In the genomic region with DNA sequence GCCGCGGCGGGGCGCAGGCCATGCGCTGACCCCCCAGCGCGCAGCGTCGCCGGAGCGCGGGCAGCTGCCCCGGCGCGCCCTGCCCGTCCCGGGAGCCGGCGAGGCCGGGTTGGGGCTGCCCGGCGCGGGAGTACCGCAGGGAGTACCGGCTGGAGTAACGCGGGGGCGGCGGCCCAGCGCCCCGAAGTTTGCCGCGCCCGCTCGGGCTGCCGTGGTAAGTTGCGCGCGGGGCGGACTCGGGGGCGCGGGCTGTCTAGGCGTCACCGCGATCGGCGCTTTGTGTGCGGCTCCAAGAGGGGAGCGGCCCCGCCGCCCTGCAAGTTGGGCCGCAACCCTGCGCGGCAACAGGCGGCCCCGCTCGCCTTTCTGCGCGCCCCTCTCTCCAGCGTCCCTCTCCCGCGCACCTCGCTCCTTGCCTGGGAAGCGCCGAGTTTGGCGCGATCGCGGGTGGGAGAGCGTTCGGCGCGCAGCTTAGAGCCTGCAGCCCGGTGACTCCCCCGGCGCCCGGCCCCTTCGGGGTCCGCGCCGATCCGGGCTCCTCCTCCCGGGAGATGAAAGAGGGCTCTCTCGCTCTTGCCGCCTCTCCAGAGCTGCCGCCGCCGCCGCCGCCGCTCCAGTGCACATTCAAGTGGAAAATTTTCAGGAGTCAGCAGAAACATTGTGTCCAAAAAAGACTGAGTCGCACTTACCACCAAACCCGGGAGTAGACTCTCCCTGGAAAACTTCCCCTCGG, we compare ENCODE assay signal across 9 mouse cellular contexts. TPM values are rescaled to one million over a fixed set of nuclear protein-coding genes. Genes with fewer than 3 reads are reported as not detected.
A peak's percentile ranks its signal among the peaks of the same experiment; 100 is the strongest.
DNase-seq lines count a peak whose midpoint lies in the region; ATAC-seq and TF ChIP-seq lines count a peak whose summit lies in the region.
"Had no signal": no experiment of that assay in that cellular context is flagged by ENCODE, and none has a peak within 500 bp of the region (broad histone marks: within the 10 kb centered on the region; RNA-seq: fewer than 3 reads in every experiment).

No protein-coding gene starts in this region.

- H3K9me3 ChIP-seq in hindbrain, postnatal 0 days (ENCODE audit: low read length): no peaks in the 10 kb centered on the region

- H3K4me2 ChIP-seq in hindbrain, postnatal 0 days (ENCODE audit: low read depth, low read length): peak overlapping the region; percentile 91

- no peaks in the 10 kb centered on the region for H3K36me3 ChIP-seq in hindbrain, postnatal 0 days (ENCODE audit: insufficient read depth, low read length)
- H3K36me3 ChIP-seq: G1E had no signal

- DNase-seq in spleen, postnatal 10 days (ENCODE audit: low spot score in 2 of 2): peak; percentile 6 to 19
- DNase-seq in spleen, adult 12 weeks (ENCODE audit: low spot score): no peak
- peak; percentile 80 for DNase-seq in embryo, embryonic 10 days (ENCODE audit: low spot score)
- peak; percentile 68 for DNase-seq in gastrocnemius, postnatal 14 days
- peak; percentile 76 for DNase-seq in hindbrain, postnatal 0 days (ENCODE audit: low spot score)
- DNase-seq in left cerebral cortex, postnatal 14 days (ENCODE audit: low spot score in 2 of 2): peak; percentile 30 to 55
- peak; percentile 80 for DNase-seq in mesoderm, embryonic 11.5 days (ENCODE audit: low read depth, low spot score)
- DNase-seq in right cerebral cortex, postnatal 4 days: peak; percentile 62

- H3K27me3 ChIP-seq in hindbrain, postnatal 0 days (ENCODE audit: insufficient read depth, low read length): no peaks in the 10 kb centered on the region

- 3% methylated on average over 58 of the region's 95 CpGs for whole genome bisulfite sequencing in hindbrain, postnatal 0 days

- H3K27ac ChIP-seq in hindbrain, postnatal 0 days: peak overlapping the region; percentile 87

- ATAC-seq in hindbrain, postnatal 0 days: peak; percentile 73

- peak overlapping the region; percentile 82 for H3K4me3 ChIP-seq in hindbrain, postnatal 0 days (ENCODE audit: low read length)

- intact Hi-C loops in gastrocnemius, postnatal 14 days (cut with DNase I; ENCODE audit: low total_unique reads): loop anchor here (10.0 kb wide), 1 partner anchor 185 kb away; no protein-coding TSS in a partner anchor
- intact Hi-C loops in left cerebral cortex, postnatal 14 days (cut with DNase I): loop anchor here (2.0 to 10.0 kb wide), 2 partner anchors 189 to 205 kb away; no protein-coding TSS in a partner anchor

- H3K9ac ChIP-seq in hindbrain, postnatal 0 days (replicated peaks; ENCODE audit: low read length): peak overlapping the region; percentile 80

- TF ChIP-seq CTCF in hindbrain, postnatal 0 days (IDR thresholded peaks at IDR 0.05; ENCODE audit: low read depth): no peak

- peaks cover 10% of the 10 kb centered on the region; the same call in 1 of the 2 replicates for H3K4me1 ChIP-seq in hindbrain, postnatal 0 days (ENCODE audit: insufficient read depth, low read length)

RNA-seq across cellular contexts. Expression of a gene that starts 0.6 kb away (rescaled TPM):
- 100 to 1,000 TPM; 106 to 120 TPM for total RNA-seq in gastrocnemius, postnatal 14 days (2021)
- total RNA-seq in hindbrain, postnatal 0 days (2014; rRNA removed): 25.6 and 32.4 TPM in 2 replicates
- polyA plus RNA-seq in hindbrain, postnatal 0 days (2015; fragmentation: Nextera tagmentation; extraction: Ambion mirVana): 10.2 and 14.3 TPM in 2 replicates
- 10 to 100 TPM; 14.3 to 15.8 TPM for total RNA-seq in left cerebral cortex, postnatal 14 days (2021)
- polyA plus RNA-seq: G1E had no signal
